Mouse (Mus musculus) heart, embryonic 14.5 days (tissue): ENCODE measurements around the gene Erc2. TPM values are rescaled to one million over a fixed set of nuclear protein-coding genes. Genes with fewer than 3 reads are reported as not detected.

Source experiments
- ATAC-seq: fragments of 200-750 bp; cut with Nextera tagmentation; 2 replicates; pipeline ENCODE4 v1.8.0; 2017; ENCODE audit warnings: low read depth, moderate TSS enrichment; ENCODE audit not compliant: insufficient number of reproducible peaks, insufficient read depth, low FRiP score
- H3K27ac ChIP-seq, 2 experiments: fragments of 200-500 bp in 1 of 2; fragments of 300-500 bp in 1 of 2; sonication (generic) in 1 of 2; replicated peaks in 1 of 2; 2 replicates each; pipeline ENCODE4 v1.5.1; 2012 to 2014; ENCODE audit warnings: low read depth in 2 of 2, low read length in 2 of 2, control low read depth in 1 of 2, mild to moderate bottlenecking in 1 of 2, mixed read lengths in 1 of 2; ENCODE audit not compliant: control insufficient read depth in 1 of 2, insufficient read depth in 1 of 2
- H3K27me3 ChIP-seq: fragments of 300-500 bp; sonication (generic); 2 replicates; pipeline ENCODE4 v1.6.1; 2014; ENCODE audit warnings: mild to moderate bottlenecking, low read length, control low read depth; ENCODE audit not compliant: control insufficient read depth, insufficient read depth
- H3K36me3 ChIP-seq: fragments of 300-500 bp; sonication (generic); 2 replicates; pipeline ENCODE4 v1.6.1; 2014; ENCODE audit warnings: mild to moderate bottlenecking, control low read depth, low read length, mixed read lengths; ENCODE audit not compliant: control insufficient read depth, insufficient read depth
- H3K4me1 ChIP-seq, 2 experiments: fragments of 200-500 bp in 1 of 2; fragments of 300-500 bp in 1 of 2; sonication (generic) in 1 of 2; 2 replicates each; pipeline ENCODE4 v1.6.1; 2012 to 2014; ENCODE audit warnings: low read length in 2 of 2, control low read depth in 1 of 2, mixed read lengths in 1 of 2; ENCODE audit not compliant: control insufficient read depth in 2 of 2, insufficient read depth in 2 of 2
- H3K4me2 ChIP-seq: fragments of 300-500 bp; sonication (generic); 2 replicates; pipeline ENCODE4 v1.6.1; 2014; ENCODE audit warnings: mild to moderate bottlenecking, low read length
- H3K4me3 ChIP-seq, 2 experiments: fragments of 200-500 bp in 1 of 2; fragments of 300-500 bp in 1 of 2; sonication (generic) in 1 of 2; 2 replicates each; pipeline ENCODE4 v1.5.1; 2012 to 2014; ENCODE audit warnings: low read length in 2 of 2, mild to moderate bottlenecking in 2 of 2, control low read depth in 1 of 2, low read depth in 1 of 2, moderate library complexity in 1 of 2; ENCODE audit not compliant: control insufficient read depth in 1 of 2, insufficient read depth in 1 of 2
- H3K9ac ChIP-seq: fragments of 300-500 bp; sonication (generic); 2 replicates; pipeline ENCODE4 v1.6.1; 2014; ENCODE audit warnings: mild to moderate bottlenecking, low read length
- H3K9me3 ChIP-seq: fragments of 300-500 bp; sonication (generic); 2 replicates; pipeline ENCODE4 v1.6.1; 2016; ENCODE audit warnings: low read length, control low read depth; ENCODE audit not compliant: control insufficient read depth
- WGBS: fragments of 180-500 bp; shearing (Covaris S2); extraction: QIAGEN DNeasy Blood & Tissue Kit; methylation state at CpG from one replicate; pipeline ENCODE4 v1.1.7; 2014; 5-methylcytosine and 5-hydroxymethylcytosine counted together
- polyA plus RNA-seq: library from polyadenylated mRNA; unstranded; fragments of >200 nt; fragmentation: Nextera tagmentation; extraction: Ambion mirVana; gene quantifications from 2 replicates; pipeline ENCODE4 v1.2.1, GENCODE M21; 2014

The Erc2 gene
- polyA plus RNA-seq, 1 experiment from 2014 or later, result 3.2 TPM

DNA sequence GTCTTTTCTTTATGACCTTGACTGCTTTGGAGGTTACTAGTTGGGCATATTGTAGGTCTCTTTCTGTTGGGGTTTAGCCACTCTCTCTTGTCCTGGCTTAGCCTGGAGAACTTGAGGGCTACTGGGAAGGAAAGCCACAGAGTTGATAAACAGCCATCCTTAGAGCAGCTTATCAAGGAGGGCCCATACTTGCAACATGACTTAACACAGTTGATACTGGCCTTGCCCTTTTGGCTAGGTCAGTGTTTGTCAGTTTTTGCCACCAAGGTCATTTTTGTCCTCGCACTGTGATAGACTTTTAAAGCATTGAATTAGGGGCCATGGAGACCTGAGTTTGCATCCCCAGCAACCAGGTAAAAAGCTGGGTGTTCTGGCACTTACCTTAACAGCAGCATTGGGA, 858.6 kb downstream of the Erc2 start:
- Histone ChIP-seq H3K4me1 (peaks cover 0 to 2% of the 10 kb centered on the region in 2 experiments; a peak in 1 of 4 replicates), H3K36me3 (no peaks in the 10 kb centered on the region), H3K4me3 (no peak overlapping the region), H3K9me3 (no peaks in the 10 kb centered on the region), H3K9ac (no peak overlapping the region), H3K27ac (no peak overlapping the region), H3K27me3 (no peaks in the 10 kb centered on the region), H3K4me2 (no peak overlapping the region)
- no peak for ATAC-seq
- WGBS, result 66% methylated on average over 1 of the region's 1 CpGs

DNA sequence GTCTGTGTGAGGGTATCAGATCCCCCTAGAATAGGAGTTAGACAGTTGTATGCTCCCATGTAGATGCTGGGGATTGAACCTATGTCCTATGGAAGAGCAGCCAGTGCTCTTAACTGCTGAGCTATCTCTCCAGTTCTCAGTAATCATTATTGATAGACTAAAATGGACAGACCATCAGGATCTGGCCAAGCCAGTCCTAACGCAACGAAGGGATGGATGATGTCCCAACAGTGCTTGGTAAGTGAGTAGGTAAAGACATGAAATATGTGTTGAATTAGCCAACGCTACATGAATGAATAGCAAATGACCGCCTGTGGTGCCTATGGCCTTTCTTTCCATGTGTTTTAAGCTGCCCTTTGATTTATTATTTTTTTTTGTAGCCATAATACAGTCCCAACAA, 871.6 kb downstream of the Erc2 start:
- no peaks in the 10 kb centered on the region for H3K27me3 ChIP-seq
- H3K4me2 ChIP-seq, result no peak overlapping the region
- H3K4me1 ChIP-seq, result no peaks in the 10 kb centered on the region
- 86% methylated on average over 4 of the region's 4 CpGs for WGBS
- ATAC-seq, result no peak
- no peak overlapping the region for H3K9ac ChIP-seq
- H3K4me3 ChIP-seq, result no peak overlapping the region
- no peaks in the 10 kb centered on the region for H3K36me3 ChIP-seq
- no peaks in the 10 kb centered on the region for H3K9me3 ChIP-seq
- H3K27ac ChIP-seq, result no peak overlapping the region

- Histone ChIP-seq H3K9me3 (no peaks in the 10 kb centered on the region), H3K36me3 (no peaks in the 10 kb centered on the region), H3K4me2 (no peak overlapping the region), H3K9ac (no peak overlapping the region), H3K4me1 (no peaks in the 10 kb centered on the region), H3K4me3 (no peak overlapping the region), H3K27me3 (no peaks in the 10 kb centered on the region), H3K27ac (no peak overlapping the region)
- WGBS, result 88% methylated on average over 5 of the region's 5 CpGs
- no peak for ATAC-seq
These were observed 872.0 kb downstream of the Erc2 start for GRCm38 (mm10) chr14:28494273-28494672.

GRCm38 (mm10) chr14:28501216-28501878, 879.1 kb downstream of the Erc2 start:
- Histone ChIP-seq H3K27ac (no peak overlapping the region), H3K36me3 (no peaks in the 10 kb centered on the region), H3K27me3 (peaks cover 8% of the 10 kb centered on the region; the same call in 1 of the 2 replicates), H3K9me3 (no peaks in the 10 kb centered on the region), H3K4me2 (no peak overlapping the region), H3K9ac (no peak overlapping the region), H3K4me1 (peaks cover 0 to 2% of the 10 kb centered on the region in 2 experiments; a peak in 1 of 4 replicates), H3K4me3 (no peak overlapping the region)
- WGBS, result 71% methylated on average over 12 of the region's 12 CpGs
- ATAC-seq, result no peak

DNA sequence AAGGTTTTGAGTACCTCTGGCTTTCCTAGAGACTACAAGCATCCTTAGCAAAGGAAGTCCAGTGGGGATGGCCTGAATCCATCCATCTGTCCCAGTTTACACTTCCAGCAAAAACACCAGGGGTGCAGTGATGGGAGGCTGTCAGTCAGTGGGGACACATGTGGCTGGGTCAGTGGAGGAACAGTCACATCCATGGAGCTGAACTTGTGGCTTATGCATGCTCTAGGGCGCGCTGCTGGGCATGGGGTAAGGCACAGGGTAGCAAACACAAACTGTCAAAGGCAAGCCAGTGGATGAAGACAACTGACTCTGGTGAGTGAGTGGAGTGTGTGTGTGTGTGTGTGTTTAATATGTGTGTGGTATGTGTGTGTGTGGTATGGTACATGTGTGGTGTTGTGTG, 881.0 kb downstream of the Erc2 start:
- no peak for ATAC-seq
- no peaks in the 10 kb centered on the region for H3K9me3 ChIP-seq

DNA sequence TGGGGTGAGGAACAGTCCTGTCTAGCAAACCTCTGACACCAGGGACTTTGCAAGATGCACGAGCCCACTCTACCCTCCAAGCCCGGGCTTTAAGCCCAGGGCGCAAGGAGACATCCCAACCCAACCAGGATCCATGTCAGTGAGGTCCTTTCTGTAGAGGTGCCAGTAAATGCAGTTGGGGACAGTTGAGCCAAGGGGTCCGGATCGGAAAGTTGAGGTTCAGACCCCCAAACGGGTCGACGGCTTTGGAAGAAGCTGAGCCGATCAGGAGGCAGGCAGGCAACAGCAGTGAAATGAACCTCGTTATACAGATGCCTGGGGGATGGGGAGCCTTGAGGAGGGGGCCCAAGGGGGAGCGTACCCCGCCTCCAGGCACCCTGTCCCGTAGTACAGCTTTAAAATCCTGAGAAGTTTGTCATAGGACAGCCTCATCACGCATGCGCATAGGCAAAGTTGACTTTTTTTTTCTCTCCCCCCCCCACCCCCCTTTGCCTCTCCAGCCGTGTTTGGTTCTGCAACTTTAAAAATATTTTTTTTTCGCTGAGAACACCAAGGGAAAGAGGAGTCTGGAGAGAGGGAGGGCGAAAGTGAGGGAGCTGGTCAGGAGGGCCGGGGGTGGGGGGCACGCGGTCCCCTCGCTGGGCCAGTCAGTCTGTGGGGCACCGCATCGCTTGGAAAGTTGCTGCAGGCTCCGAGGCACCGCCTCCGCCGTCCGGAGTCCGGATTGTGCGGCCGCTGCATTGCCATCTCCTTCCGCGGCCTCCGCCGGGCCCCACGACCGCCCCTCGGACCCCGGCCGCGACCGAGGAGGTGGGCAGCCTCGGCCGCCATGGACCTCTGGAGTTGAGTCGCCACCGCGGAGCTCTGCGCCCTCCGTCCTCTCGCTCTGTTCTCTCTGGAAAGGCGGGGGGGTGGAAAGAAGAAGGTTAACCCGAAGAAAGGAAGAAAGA, 882.1 kb downstream of the Erc2 start, which contains the start of gene Wnt5a:
TSS of gene Wnt5a (plus strand) at position 650 of the 950 bp plus-strand sequence.
- peaks cover 9 to 13% of the 10 kb centered on the region in 2 experiments; a peak in 3 of 4 replicates for H3K4me1 ChIP-seq
- 0 out of 2 replicates have a peak, but pooled peaks have one; percentile 6 for ATAC-seq

More for the DNA sequence above, 881.0 kb downstream of the Erc2 start:
- no peaks in the 10 kb centered on the region for H3K36me3 ChIP-seq
- H3K4me2 ChIP-seq, result no peak overlapping the region
- H3K4me3 ChIP-seq, result no peak overlapping the region
- peaks cover 15% of the 10 kb centered on the region; the same call in 1 of the 2 replicates for H3K27me3 ChIP-seq
- no peak overlapping the region for H3K9ac ChIP-seq
- 89% methylated on average over 2 of the region's 2 CpGs for WGBS
- H3K4me1 ChIP-seq, result peaks cover 3 to 7% of the 10 kb centered on the region in 2 experiments; a peak in 2 of 4 replicates
- H3K27ac ChIP-seq, result no peak overlapping the region

DNA sequence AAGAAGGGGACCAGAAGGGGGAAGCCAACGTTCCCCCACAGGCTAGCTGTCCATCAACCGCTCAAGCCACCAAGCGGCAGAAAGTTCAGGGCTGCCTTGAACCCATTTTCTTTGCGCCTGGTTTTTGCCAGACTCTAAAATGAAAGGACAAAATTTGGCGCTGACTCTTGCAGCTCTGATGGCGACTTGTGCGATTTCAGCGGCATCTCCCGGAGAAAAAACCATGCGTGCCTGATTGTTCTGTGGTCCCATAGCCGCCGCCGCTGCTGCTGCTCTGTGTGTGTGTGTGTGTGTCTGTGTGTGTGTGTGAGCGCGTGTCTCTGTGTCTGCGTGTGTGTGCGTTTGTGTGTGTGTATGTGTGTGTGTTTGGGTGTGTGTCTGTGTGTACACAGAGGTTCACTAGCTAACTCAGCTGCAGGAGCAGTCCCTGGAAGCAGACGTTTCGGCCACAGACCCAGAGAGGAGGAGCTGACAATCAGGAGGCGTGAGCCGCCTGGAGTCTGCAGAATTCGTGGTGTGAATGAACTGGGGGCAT, 882.9 kb downstream of the Erc2 start:
- Histone ChIP-seq H3K36me3 (no peaks in the 10 kb centered on the region), H3K9me3 (no peaks in the 10 kb centered on the region), H3K4me3 (peak overlapping the region; percentile 58 to 82), H3K27ac (peak overlapping the region; percentile 91 to 94), H3K27me3 (peaks cover 22% of the 10 kb centered on the region), H3K9ac (peak overlapping the region; percentile 93), H3K4me1 (peaks cover 9 to 20% of the 10 kb centered on the region in 2 experiments; a peak in 3 of 4 replicates), H3K4me2 (peak overlapping the region; percentile 97)
- ATAC-seq, result 0 out of 2 replicates have a peak, but pooled peaks have one; percentile 27
- under 1% methylated on average over 22 of the region's 22 CpGs for WGBS

More for the DNA sequence above, 882.1 kb downstream of the Erc2 start, which contains the start of gene Wnt5a:
- Histone ChIP-seq H3K36me3 (no peaks in the 10 kb centered on the region), H3K9ac (peak within 1 kb of the TSS; percentile 93), H3K27ac (peak within 1 kb of the TSS; percentile 91 to 94), H3K4me2 (peak within 1 kb of the TSS; percentile 97), H3K27me3 (peaks cover 22% of the 10 kb centered on the region), H3K4me3 (peak within 1 kb of the TSS; percentile 58 to 82), H3K9me3 (no peaks in the 10 kb centered on the region)
- WGBS, result 2% methylated on average over 53 of the region's 53 CpGs
